Mouse (Mus musculus): ENCODE results near the gene Sez6l.

GRCm38 (mm10) chr5:112384805-112385472 is 192.0 kb downstream of the Sez6l start:
- no peak for TF ChIP-seq CTCF (IDR thresholded peaks at IDR 0.05; ENCODE audit: borderline replicate concordance, insufficient read depth, low read length)
- no peak for TF ChIP-seq POLR2A (IDR thresholded peaks at IDR 0.05; ENCODE audit: low read depth, low read length)
